Mouse (Mus musculus) cerebellum, adult 2 months (tissue): ENCODE measurements around the gene Creb3l1.

ENCODE experiments used
- CTCF ChIP-seq: fragments of 200-500 bp; IDR thresholded peaks from 2 replicates; pipeline ENCODE4 v1.5.1; 2011; ENCODE audit warnings: low read depth, mild to moderate bottlenecking, control low read depth, low read length, moderate library complexity, borderline replicate concordance; ENCODE audit not compliant: insufficient read depth
- POLR2A ChIP-seq: fragments of 200-500 bp; IDR thresholded peaks from 2 replicates; pipeline ENCODE4 v1.6.1; 2011; ENCODE audit warnings: low read length, control low read depth, borderline replicate concordance; ENCODE audit not compliant: insufficient read depth

DNA sequence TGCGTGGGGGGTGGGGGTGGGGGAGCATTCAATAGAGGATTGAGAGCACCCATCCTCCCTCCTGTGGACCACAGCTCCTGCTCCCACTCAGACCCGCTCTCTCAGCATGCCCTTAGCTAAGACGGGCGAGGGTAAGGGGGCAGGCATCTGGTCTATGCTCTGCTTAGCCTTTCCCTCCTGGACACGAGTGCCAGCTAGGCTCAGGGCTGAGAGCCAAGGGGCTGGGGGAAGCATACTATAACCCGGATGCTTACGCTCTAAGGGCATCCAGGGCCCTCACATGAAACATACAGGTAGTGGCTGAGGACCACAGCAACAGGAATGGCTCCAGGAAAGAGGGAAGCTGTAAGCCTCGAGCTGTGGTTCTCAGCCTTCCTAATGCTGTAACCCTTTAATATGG, 66.3 kb downstream of the Creb3l1 start:
- TF ChIP-seq CTCF (no peak), POLR2A (no peak)
